Mouse (Mus musculus) cerebellum, adult 11-12 months (tissue): ENCODE measurements at regions not wholly inside any gene's neighbourhood (a gene's known extent, or its start where the extent isn't known, plus 50 kb on each side); places are given as distances from the start of the nearest gene placed in this dataset.
A peak's percentile ranks its signal among the peaks of the same experiment; 100 is the strongest.

Experiments used
- DNase-seq: peaks from one replicate; pipeline ENCODE4 v3.0.0; 2022

DNA sequence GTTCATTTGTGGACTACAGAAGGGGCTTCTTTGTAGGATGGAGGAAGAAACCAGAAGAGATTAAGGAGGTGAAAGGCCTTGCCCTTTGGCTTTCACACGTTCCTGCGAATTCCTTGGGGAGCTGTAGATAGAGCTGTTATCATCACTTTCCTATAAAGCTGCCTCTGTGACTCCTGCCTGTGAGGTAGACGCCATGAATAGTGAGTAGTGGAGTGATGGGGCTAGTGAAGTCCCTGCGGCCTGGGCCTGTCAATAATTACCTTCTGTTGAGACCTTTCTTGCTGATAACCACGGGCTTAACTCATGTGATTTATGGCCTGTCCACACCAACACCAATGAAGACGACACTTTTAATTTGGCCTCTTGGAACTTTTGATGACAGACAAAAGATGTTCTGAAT lies 146.0 kb upstream of the Ednra start:
- no peak for DNase-seq

DNA sequence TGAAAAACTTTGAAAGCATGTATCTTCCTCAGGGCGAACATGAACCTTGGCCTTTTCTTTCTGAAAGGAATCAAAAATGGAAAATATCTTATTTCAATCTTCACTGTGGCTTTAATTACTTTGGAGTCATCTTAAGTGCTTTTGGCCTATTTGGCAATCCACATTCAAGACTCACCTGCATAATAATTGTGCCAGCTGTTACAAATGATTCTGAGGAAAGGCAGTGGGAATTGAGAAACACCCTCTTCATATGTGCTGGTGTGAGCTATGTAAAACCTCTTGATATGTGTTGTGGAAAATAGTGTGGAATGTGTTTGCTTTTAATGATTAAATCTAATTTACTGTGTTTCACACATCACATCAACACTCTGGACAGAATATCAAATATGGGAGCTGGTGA lies 148.5 kb upstream of the Ednra start:
- DNase-seq: no peak

GRCm38 (mm10) chr8:77919776-77920175 lies 195.5 kb upstream of the Ednra start:
- no peak for DNase-seq

GRCm38 (mm10) chr8:77921868-77922267 lies 197.6 kb upstream of the Ednra start:
- no peak for DNase-seq

- no peak for DNase-seq
Measured at GRCm38 (mm10) chr8:77947702-77948101, 223.4 kb upstream of the Ednra start.

GRCm38 (mm10) chr8:77949640-77950039 lies 225.4 kb upstream of the Ednra start:
- no peak for DNase-seq

DNA sequence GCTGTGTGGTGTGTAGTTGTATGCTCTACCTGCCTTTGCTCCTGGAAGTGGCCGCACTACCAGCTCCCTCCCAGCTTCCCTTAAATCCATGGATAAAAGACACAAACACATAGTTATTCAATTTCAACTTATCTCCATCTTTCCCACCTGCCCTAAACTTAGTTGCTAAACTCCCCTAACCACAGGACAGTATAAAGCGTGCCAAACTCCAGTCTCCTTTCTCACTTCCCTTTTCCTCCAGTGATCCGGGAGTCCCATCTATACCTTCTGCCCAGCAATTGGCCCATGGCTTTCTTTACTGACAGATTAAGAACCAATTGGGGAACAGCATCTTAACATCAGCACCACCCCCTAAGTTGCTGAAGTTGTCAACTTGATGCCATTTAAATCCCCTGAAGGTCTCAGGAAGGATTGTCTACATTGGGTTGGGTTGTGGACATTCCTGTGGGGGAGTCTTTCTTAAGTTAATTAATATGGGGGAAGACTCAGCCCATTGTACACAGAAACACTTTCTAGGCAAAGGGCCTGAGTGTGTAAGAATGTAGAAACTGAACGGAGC lies 234.6 kb upstream of the Ednra start:
- DNase-seq: no peak

DNA sequence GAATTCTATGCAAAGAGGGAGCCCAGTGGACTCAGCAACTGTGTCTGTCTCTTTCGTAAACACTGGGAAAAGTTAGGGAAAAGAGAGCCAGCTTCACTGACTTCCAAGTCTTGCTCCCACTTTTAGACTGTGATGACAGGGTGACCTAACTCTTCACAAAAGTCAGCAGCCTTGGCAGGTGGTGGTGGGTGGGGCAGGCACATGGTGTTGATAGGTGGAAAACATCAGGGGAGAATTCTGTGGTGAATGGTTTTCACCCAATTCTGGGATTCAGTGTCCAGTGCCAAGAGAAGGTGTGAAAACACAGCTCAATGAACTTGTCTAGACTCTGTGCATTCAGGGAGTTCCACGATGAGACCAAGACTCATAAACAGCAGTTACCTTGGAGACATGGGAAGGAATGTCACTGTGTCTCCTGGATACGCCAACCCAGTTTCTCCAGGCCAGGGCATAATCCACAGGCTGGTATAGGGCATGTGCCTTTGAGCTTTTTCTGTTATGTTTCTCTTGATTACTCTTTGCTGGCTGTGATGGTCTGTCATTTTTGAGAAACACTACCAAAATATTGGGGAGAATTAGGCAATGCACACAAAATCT lies 238.9 kb upstream of the Ednra start:
- no peak for DNase-seq

DNA sequence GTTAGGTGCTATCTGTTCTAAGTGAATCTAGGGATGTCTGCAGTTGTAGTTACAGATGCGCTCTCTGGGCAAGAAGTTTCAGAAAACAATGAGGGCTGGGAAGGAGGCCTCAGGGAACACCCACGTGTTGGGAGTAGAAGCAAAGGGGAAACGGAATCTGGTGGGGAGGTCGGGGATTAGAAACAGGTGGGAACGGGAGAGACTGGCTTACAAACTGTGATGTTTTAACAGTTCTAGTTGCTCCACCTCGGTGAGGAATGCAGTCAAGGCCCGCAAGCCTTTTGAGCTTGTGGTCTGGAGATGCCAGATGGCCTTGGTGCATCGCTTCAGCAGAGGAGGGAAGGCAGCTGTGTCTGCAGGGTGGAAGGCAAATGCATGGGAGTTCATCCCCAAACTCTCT lies 242.7 kb upstream of the Ttc29 start:
- DNase-seq: no peak

GRCm38 (mm10) chr8:77973714-77974113 lies 239.4 kb upstream of the Ttc29 start:
- no peak for DNase-seq

GRCm38 (mm10) chr8:77979106-77979505 lies 234.0 kb upstream of the Ttc29 start:
- no peak for DNase-seq

DNA sequence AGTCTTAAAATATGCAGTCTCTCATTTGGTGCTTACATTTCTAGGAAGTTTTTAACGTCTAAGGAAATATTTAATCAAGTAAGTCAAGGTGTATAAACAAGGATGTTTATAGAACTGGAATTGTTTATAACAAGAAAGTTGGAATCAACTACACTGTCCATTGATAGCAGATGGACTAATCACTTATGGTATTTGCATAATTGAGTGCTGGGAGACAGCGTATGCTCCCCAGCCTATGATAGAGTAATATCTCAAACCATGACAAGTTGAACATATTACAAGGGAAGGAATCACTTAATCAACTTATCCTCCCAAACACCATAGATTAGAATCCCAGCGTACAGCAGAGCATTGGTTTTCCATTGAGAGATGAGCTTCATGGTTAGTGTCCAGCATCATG lies 232.4 kb upstream of the Ttc29 start:
- DNase-seq: no peak

GRCm38 (mm10) chr8:77982031-77982430 lies 231.1 kb upstream of the Ttc29 start:
- DNase-seq: no peak

DNA sequence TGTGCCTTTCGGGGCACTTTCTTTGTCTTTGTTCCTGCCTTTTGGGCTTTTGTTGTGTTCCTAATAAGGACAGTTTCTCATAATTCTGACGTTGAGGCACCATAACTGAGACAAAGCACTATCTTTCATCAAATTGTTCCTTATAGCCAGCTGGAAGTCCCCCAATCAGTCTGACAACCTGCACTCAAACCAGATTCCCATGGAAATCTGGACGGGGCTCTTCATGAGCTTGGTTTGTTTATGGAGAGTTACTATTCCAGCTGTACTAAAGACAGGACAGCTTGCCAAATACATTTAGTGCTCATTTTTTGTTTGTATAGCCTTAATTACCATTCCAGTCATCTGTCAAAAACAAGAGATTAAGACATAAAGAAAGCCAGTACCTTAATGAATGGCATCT lies 229.6 kb upstream of the Ttc29 start:
- no peak for DNase-seq

DNA sequence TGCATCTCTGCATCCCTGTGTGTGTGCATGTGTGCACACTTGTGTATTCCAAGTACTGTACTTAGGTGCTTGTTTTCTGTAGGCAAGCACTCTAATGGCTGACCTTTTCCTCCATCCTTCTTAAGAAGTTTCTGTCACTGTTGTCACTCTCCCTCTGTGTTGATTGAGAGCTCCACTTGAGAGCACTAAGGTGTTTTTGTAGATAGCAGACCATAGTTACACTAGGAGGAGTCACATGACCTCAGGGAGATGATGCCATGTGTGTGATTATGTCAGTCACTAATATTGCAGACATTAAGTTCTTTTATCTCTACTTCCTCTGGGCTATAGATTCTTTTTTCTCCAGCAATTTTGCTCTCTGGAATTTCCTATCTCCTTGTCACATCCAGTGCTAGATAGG lies 225.9 kb upstream of the Ttc29 start:
- DNase-seq: no peak

DNA sequence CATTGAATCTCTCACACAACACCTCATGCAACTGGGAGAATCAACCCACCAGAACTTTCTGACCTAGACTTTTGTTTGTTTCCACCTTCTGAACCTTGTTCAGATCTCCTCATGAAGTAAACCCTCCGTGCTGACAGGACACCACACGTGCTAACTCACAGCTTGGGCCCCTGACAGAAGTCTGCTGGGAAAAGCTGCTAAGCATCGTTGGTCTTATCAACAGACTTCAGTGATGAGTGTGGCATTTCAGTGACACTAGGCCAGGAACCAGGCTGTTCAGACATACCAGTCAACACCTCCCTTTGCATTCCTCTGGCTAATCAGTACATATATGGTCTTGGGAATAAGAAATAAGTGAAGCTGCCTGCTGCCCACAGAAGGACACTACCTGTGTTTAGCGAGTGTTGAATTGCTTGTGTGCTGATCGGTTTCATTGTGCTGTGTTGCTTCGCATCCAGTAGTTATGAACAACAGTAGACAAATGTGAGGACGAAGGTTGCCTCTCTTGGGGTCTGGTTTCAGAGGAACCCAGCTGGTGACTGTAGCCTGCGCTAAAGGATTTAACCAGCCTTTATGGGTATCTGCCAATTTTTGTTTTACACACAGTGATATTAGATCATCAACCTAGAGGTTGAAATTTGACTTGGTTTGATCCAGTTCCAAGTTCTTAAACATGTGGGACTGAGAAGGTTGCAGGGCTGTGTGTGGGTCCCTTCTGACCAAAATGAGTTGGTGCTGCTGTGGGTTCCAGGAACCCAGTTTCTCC lies 224.6 kb upstream of the Ttc29 start:
- no peak for DNase-seq

- no peak for DNase-seq
Measured at GRCm38 (mm10) chr8:77991050-77991449, 222.0 kb upstream of the Ttc29 start.

GRCm38 (mm10) chr8:78000303-78000702 lies 212.8 kb upstream of the Ttc29 start:
- DNase-seq: no peak

DNA sequence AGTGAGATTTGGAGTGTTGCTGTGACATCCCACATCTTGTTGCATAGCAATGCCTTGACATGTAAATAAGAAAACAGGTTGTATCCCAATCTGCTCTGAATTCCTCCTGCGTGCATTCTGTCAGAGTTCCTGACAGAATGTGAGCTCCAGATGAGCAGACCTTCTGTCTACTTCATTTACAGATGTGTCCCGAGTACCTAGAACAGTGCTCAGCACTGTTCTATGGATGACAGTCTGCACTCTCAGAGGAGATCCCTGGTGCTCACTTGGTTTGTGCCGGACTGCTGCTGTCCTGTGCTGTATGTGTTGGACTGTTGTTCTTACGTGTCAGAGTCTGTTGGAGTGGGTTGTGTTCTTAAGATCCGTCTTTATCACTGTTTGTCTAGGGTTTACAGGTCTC lies 211.4 kb upstream of the Ttc29 start:
- no peak for DNase-seq

- DNase-seq: no peak
Measured at GRCm38 (mm10) chr8:78002071-78002470, 211.0 kb upstream of the Ttc29 start.

GRCm38 (mm10) chr8:78003888-78004543 lies 209.1 kb upstream of the Ttc29 start:
- DNase-seq: peak; percentile 4

DNA sequence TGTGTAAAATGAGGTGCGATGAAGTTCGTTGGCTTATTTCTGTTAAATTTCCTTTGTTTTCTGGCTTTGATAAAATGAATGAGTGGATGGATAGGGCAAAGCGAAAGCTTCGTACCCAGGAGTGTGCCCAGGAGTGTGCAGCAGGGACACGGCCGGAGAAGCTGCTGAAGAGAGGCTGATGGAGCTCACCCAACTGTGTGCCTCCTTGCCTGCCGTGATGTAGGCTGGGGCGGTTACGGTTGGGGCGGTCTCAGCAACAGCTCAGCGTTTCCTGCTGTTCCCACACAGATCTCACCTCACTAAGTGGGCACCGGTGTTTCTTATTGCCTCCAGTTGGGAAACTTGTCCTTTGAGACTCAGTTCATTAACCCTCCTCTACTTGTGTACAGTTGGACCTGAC lies 208.2 kb upstream of the Ttc29 start:
- DNase-seq: no peak

DNA sequence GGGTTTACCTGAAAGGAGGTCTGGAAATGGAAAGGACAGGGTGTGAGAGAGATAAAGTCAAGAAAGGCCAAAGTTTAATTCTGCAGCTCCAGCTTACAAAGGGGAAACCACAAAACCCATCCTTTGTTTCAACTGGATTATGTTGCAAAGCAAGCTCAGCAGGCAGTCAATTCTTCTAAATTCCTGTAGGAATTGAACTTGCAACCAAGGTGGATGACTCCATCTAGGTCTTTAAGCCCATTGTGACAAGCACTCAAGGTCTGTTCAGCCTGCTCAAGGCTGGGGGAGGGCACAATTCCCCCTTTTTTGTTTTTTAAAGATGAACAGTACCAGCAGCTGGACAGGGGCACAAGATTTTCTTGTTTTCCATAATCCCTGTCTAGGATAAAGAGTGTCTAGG lies 200.0 kb upstream of the Ttc29 start:
- no peak for DNase-seq
